Mouse (Mus musculus) stomach, postnatal 0 days (tissue): Measurements from ENCODE around the gene Diaph3. TPM values are rescaled to one million over a fixed set of nuclear protein-coding genes. Genes with fewer than 3 reads are reported as not detected.

ENCODE experiments used
- ATAC-seq: fragments of 200-750 bp; cut with Nextera tagmentation; 2 replicates; pipeline ENCODE4 v1.8.0; 2017; ENCODE audit not compliant: low FRiP score, low TSS enrichment
- DNase-seq: peaks from one replicate; pipeline ENCODE4 v3.0.0-alpha.2; 2016; ENCODE audit warnings: low spot score
- H3K27ac ChIP-seq: fragments of 300-500 bp; sonication (generic); replicated peaks from 2 replicates; pipeline ENCODE4 v1.5.1; 2014; ENCODE audit warnings: mild to moderate bottlenecking, control low read depth
- H3K27me3 ChIP-seq: fragments of 300-500 bp; sonication (generic); 2 replicates; pipeline ENCODE4 v1.6.1; 2014; ENCODE audit warnings: low read length; ENCODE audit not compliant: control insufficient read depth, insufficient read depth
- H3K36me3 ChIP-seq: fragments of 300-500 bp; sonication (generic); 2 replicates; pipeline ENCODE4 v1.6.1; 2014; ENCODE audit warnings: low read length, mixed read lengths; ENCODE audit not compliant: control insufficient read depth, insufficient read depth
- H3K4me1 ChIP-seq: fragments of 300-500 bp; sonication (generic); replicated peaks from 2 replicates; pipeline ENCODE4 v1.6.1; 2014; ENCODE audit warnings: antibody characterized with exemption; ENCODE audit not compliant: control insufficient read depth, insufficient read depth
- H3K4me2 ChIP-seq: fragments of 300-500 bp; sonication (generic); replicated peaks from 2 replicates; pipeline ENCODE4 v1.6.1; 2014; ENCODE audit warnings: low read depth, mild to moderate bottlenecking, control low read depth, moderate library complexity
- H3K4me3 ChIP-seq: fragments of 300-500 bp; sonication (generic); 2 replicates; pipeline ENCODE4 v1.5.1; 2014; ENCODE audit warnings: low read depth, low read length, control low read depth
- H3K9ac ChIP-seq: fragments of 300-500 bp; sonication (generic); 2 replicates; pipeline ENCODE4 v1.6.1; 2014; ENCODE audit warnings: mild to moderate bottlenecking, low read length, control low read depth, mixed read lengths
- H3K9me3 ChIP-seq: fragments of 300-500 bp; sonication (generic); 2 replicates; pipeline ENCODE4 v1.6.1; 2016; ENCODE audit warnings: low read length; ENCODE audit not compliant: control insufficient read depth
- CTCF ChIP-seq: IDR thresholded peaks from 2 replicates; pipeline ENCODE4 v1.5.1; 2016; ENCODE audit warnings: antibody characterized with exemption, low read depth, mild to moderate bottlenecking, moderate library complexity
- EP300 ChIP-seq: optimal IDR thresholded peaks from 2 replicates; pipeline ENCODE3; 2016; ENCODE audit warnings: antibody characterized with exemption
- WGBS: fragments of 180-500 bp; shearing (Covaris S2); extraction: QIAGEN DNeasy Blood & Tissue Kit; methylation state at CpG from one replicate; pipeline ENCODE4 v1.1.7; 2014; 5-methylcytosine and 5-hydroxymethylcytosine counted together
- polyA plus RNA-seq: library from polyadenylated mRNA; unstranded; fragments of >200 nt; fragmentation: Nextera tagmentation; extraction: Ambion mirVana; gene quantifications from 2 replicates; pipeline ENCODE4 v1.2.1, GENCODE M21; 2015

Diaph3 gene
- polyA plus RNA-seq, 1 experiment from 2014 or later = 3.5 TPM

DNA sequence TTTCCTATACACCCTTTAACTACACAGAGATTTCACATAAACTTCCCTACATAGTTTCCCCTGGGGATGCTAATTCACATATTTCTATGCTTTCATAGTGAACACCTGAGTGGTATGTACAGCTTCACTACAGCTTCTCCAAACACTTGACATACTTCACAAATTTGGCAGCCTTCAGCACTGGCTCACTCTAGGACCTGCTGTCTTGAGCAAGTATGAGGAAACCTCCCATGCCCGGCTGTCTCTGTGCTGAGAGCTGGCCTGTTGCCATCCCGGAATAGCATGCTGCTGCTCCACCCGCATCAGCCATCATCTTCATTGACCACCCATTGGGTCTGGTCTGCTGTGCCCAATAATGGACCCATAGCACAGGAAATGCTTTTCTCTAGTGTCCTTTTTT lies 121.3 kb downstream of the Diaph3 start:
- Histone ChIP-seq H3K4me1 (no peaks in the 10 kb centered on the region), H3K4me3 (no peak overlapping the region), H3K27ac (no peak overlapping the region), H3K4me2 (no peak overlapping the region), H3K9ac (no peak overlapping the region), H3K27me3 (no peaks in the 10 kb centered on the region), H3K9me3 (no peaks in the 10 kb centered on the region), H3K36me3 (no peaks in the 10 kb centered on the region)
- DNase-seq (no peak), ATAC-seq (no peak)
- TF ChIP-seq EP300 (no peak), CTCF (no peak)
- 88% methylated on average over 3 of the region's 3 CpGs for WGBS

DNA sequence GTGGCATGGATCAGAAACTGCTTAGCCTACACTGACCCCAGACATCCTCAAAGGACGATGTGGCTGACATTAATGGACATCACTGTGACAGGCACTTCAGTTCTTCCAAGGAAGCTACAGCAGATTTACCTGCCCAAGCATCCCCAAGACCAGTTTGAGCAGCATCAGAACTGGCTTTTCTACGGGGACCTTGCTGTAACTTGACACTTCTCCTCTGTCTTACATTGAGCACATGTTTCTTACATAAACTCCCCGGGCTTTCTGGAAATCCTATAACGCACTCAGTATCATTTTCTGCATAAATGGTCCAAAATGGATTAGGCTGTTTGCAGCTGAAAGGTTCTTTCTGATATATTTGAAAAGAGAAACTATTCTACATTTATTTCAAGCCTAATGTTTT lies 143.7 kb downstream of the Diaph3 start:
- WGBS = 46% methylated on average over 4 of the region's 4 CpGs
- TF ChIP-seq EP300 (no peak), CTCF (no peak)
- no peak overlapping the region for H3K27ac ChIP-seq
- no peak overlapping the region for H3K9ac ChIP-seq
- no peaks in the 10 kb centered on the region for H3K27me3 ChIP-seq
- ATAC-seq (no peak), DNase-seq (no peak)
- H3K4me2 ChIP-seq = no peak overlapping the region
- H3K4me3 ChIP-seq = no peak overlapping the region
- H3K4me1 ChIP-seq = no peaks in the 10 kb centered on the region
- H3K36me3 ChIP-seq = no peaks in the 10 kb centered on the region
- no peaks in the 10 kb centered on the region for H3K9me3 ChIP-seq

DNA sequence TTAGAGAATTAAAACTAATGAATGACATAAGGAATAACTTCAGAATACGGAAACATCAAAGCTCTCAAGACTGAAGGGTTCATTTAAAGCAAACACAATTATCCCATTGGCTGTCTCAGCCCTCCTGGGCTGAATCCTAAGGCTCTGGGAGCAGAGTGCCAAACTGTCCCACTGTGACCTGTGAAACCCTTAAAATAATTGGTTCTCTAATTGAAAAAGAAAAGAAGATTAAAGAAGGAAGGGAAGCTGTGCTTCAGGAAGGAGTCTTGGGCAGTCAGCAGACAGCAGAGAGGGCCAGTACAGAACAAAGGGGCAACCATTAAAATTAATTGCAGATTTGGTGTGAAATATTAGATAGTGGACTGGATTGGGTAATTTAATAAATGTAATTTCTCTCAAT lies 189.9 kb downstream of the Diaph3 start:
- Histone ChIP-seq H3K9me3 (no peaks in the 10 kb centered on the region), H3K36me3 (no peaks in the 10 kb centered on the region), H3K4me2 (no peak overlapping the region), H3K27me3 (no peaks in the 10 kb centered on the region), H3K27ac (no peak overlapping the region), H3K4me3 (no peak overlapping the region), H3K4me1 (no peaks in the 10 kb centered on the region), H3K9ac (no peak overlapping the region)
- no peak for DNase-seq
- TF ChIP-seq CTCF (no peak), EP300 (no peak)
- no peak for ATAC-seq
- 59% methylated on average over 1 of the region's 1 CpGs for WGBS

DNA sequence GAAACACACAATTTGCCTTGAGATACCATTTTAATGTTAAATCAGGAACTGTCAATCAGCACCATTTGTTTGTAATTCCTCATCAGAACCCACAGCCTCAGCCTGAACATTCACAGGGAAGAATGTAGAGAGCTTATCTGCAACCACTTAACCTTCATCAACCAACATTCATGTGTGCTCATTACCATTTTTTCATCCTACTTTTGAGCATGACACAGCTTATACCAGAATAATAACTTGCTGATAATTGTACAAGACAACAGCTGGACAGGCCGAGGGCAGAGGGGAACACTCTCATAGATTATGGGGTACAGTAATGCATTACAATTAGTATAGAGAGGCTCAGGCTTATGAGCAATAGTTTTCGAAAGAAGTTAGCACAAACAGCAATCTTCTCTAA lies 203.1 kb downstream of the Diaph3 start:
- DNase-seq (no peak), ATAC-seq (no peak)
- no peak for TF ChIP-seq EP300
- no peak for TF ChIP-seq CTCF
- 78% methylated on average over 2 of the region's 2 CpGs for WGBS
- no peak overlapping the region for H3K4me2 ChIP-seq
- H3K9ac ChIP-seq = no peak overlapping the region
- no peaks in the 10 kb centered on the region for H3K36me3 ChIP-seq
- H3K9me3 ChIP-seq = no peaks in the 10 kb centered on the region
- H3K27ac ChIP-seq = no peak overlapping the region
- H3K27me3 ChIP-seq = no peaks in the 10 kb centered on the region
- H3K4me3 ChIP-seq = no peak overlapping the region
- H3K4me1 ChIP-seq = no peaks in the 10 kb centered on the region

DNA sequence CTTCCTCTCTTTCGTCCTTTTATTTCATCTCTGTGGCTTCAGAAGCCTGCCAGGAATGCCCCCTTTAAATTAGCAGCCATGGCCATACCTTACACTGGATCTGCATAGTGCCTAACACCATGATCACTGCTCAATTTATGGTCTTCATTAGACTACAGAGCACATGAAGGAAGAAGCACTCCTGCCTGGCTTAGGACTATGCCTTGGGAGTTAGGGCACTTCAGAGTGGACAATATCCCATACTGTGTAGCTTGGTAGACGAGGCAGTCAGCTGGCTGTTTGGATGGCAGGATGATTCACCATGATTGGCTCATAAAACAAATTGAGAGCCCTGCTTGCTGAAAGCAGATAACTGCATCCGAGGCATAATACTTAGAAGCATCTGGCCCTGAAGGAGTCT lies 204.6 kb downstream of the Diaph3 start:
- Histone ChIP-seq H3K27ac (no peak overlapping the region), H3K36me3 (no peaks in the 10 kb centered on the region), H3K4me1 (no peaks in the 10 kb centered on the region), H3K27me3 (no peaks in the 10 kb centered on the region), H3K4me2 (no peak overlapping the region), H3K9me3 (no peaks in the 10 kb centered on the region), H3K4me3 (no peak overlapping the region), H3K9ac (no peak overlapping the region)
- ATAC-seq = no peak
- WGBS = 76% methylated on average over 3 of the region's 3 CpGs
- no peak for DNase-seq
- TF ChIP-seq EP300 (no peak), CTCF (no peak)

DNA sequence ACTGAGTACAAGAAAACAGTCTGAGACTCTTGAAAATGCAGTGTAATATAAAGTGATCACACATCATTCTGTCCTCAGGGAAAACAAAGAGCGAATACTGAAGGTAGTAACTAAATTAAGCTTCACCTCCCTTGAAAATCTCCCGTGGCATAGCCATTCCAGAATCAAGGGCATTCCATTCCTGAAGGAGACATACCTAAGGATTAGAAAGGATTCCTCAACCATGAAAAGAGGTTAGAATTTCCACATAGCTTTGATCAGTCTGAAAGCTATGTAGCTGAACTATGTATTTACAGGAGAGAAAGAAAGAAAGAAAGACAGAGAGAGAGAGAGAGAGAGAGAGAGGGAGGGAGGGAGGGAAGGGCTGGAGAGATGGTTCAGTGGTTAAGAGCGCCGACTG lies 210.3 kb downstream of the Diaph3 start:
- ATAC-seq = no peak
- no peaks in the 10 kb centered on the region for H3K9me3 ChIP-seq
- no peaks in the 10 kb centered on the region for H3K4me1 ChIP-seq
- H3K4me2 ChIP-seq = no peak overlapping the region
- no peaks in the 10 kb centered on the region for H3K36me3 ChIP-seq
- no peak overlapping the region for H3K27ac ChIP-seq
- no peak overlapping the region for H3K9ac ChIP-seq
- no peaks in the 10 kb centered on the region for H3K27me3 ChIP-seq
- 82% methylated on average over 4 of the region's 4 CpGs for WGBS
- TF ChIP-seq EP300 (no peak), CTCF (no peak)
- H3K4me3 ChIP-seq = no peak overlapping the region
- no peak for DNase-seq
